Mouse (Mus musculus): ENCODE results near the gene Ccnt1. TPM values are rescaled to one million over a fixed set of nuclear protein-coding genes. Genes with fewer than 3 reads are reported as not detected.

Ccnt1 gene
- polyA plus RNA-seq, 1 experiment = 3.5 TPM

DNA sequence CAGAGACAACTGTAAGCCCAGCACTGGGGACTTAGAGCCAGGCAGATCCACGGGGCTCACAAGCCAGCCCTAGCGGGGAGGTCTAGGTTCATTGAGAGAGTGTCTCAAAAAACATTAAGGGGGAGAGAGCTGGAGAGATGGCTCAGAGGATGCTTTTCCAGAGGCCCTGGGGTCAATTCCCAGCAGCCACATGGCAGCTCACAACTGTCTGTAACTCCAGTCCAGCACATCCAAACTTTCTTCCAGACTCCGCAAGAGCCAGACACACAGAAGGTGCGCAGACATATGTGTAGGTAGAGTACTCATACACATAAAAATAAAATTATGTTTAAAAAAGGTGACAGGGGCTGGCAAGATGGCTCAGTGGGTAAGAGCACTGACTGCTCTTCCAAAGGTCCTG, 2.6 kb upstream of the Ccnt1 start:
- no peak for TF ChIP-seq GATA1 (IDR thresholded peaks at IDR 0.05; ENCODE audit: low read length)

DNA sequence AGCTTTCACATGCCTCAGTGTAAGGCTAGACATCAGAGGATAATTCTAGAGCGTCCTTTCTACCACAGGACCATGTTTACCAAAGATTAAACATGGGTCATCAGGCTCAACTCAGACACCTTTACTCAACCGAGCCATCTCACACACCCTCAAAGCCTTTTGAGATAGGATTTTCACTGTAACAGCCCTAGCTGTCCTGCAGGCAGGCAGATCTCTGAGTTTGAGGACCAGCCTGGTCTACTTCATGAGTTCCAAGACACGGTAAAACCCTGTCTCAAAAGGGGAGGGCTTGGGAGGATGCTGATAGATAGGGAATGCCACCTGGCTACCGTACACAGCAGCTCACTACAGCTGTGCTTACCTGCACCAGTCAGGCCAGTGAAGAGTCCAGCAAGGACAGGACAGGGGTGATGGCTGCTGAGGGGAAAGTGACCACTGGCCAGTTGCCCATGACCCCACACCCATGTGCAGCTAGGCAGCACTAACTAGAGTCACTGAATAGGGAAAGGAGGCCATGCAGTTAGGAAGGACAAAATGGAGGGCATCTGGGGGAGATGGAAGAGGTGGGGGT, 843 bp downstream of the Ccnt1 start:
- no peak for TF ChIP-seq GATA1 (IDR thresholded peaks at IDR 0.05; ENCODE audit: low read length)

DNA sequence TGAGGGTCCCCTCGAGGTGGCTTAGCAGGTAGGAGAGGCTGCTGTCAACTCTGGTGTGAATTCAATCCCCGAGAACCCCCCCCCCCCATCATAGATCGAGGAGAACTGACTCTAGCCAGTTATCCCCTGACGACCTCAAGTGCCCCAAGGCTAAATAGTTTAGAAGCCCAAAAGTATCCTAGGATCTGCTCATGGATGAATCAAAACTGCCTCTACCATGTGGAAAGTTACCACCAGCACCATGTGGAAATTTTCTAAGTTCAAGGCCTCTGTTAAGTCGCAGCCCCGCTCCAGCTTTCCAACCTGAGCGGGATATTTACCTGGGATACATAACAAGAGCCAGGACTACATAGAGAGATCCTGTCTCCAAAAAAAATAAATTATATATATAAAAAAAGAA, 1.5 kb downstream of the Ccnt1 start:
- no peak for TF ChIP-seq GATA1 (IDR thresholded peaks at IDR 0.05; ENCODE audit: low read length)

DNA sequence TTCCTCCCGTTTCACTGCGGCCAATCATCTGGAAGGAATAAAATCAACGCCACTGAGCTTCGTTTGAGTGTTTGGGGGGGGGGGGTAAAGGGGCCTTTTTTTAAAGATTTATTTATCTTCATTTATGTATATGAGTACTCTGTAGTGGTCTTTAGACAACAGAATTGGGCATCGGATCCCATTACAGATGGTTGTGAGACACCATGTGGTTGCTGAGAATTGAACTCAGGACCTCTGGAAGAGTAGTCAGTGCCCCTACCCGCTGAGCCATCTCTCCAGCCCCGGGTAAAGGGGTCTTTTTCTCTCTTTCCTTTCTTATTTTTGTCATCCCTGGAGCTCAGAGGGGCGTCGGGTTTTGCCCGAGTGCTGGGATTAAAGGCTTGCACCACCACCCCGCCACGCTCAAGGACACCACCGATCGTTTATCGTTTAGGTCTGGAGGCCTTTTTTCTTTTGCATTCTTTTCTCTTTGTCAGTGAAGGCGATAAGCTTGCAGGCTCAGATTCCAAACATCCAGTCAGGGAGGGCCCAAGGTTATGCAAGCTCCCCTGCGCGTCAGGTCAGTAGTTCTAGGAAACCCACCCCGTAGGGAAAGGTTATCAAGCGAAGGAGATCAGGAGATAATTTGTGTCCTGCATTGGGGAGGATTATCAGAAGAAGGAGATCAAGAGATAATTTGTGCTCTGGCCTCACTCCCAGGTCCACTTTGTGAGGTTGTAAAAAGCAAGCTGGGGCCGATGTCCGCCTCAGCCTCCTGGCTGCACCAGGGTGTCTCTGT, 2.3 kb downstream of the Ccnt1 start:
- peak; percentile 76 for TF ChIP-seq GATA1 (IDR thresholded peaks at IDR 0.05; ENCODE audit: low read length)

DNA sequence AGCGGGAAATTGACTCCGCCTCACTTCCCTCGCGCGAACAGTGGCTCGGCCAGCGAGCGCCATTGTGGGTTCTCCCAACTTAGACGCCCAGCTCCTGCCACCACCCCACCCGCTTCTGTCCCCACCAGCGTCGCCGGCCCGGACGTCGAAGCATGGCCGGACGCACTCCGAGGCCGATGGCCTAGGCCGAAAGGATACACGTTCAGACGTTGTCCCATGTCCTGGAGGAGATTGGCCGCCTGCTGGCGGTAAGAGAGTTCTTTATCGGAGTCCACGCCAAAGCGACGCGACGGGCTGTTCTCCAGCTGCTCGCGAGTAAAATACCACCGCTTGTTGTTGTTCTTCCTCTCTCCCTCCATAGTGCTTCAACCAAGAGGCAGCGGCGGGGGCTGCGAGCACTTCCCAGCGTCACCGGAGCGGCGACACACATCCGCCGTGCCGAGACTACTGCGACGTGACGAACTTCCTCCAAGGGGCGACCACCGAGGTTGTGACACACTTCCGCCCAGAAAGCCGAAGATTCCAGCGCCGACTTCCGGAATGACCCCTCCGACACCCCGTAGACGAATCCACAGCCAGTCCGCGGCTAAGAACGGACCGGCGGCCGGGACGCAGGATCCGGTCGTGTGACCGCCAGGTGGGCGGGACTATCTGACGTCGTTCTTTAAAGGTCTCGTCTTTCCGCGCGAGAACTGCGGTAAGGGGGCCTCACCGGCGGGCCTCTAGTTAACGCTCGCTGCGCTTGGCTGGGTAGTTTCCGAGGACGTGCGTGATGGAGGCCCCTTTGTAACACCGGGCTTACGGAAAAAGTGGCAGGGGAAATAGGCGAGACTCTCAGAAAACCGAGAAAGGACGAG, 3.2 kb downstream of the Ccnt1 start:
- no peak for TF ChIP-seq GATA1 (IDR thresholded peaks at IDR 0.05; ENCODE audit: low read length)

DNA sequence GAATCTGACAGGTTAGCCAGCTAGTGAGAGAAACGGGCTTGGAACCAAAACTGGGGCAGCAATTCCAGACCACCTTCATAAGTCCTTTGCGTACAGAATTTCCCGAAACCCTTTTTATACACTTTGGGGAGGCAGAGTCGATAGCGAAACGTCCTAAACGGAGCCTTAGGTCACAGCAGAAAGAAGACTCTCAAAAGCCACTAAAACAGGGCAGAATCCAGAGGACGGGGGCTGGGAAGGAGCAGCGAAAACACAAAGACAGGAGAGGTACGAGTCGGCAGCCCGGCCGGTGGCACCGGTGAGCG, 3.8 kb downstream of the Ccnt1 start:
- no peak for TF ChIP-seq GATA1 (IDR thresholded peaks at IDR 0.05; ENCODE audit: low read length)

DNA sequence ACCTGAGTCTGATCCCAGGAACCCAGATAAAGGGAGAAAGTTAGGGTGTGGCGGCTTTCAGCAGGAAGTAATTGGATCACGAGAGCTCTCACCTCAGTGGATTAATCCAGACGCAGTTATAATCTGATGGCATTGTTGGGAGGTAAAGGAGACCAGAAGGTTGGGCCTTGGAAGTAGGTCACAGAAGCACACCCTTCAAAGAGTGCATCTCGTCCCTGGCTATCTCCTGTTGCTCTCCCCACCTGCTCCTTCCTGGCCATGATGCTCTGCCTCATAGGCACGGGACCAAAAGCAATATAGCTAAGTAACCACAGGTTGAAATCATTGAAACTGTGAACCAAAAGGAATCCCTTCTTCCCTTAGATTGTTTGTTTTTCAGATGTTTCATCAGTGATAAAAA, 13.5 kb downstream of the Ccnt1 start:
- TF ChIP-seq GATA1 (IDR thresholded peaks at IDR 0.05; ENCODE audit: low read length) = no peak

DNA sequence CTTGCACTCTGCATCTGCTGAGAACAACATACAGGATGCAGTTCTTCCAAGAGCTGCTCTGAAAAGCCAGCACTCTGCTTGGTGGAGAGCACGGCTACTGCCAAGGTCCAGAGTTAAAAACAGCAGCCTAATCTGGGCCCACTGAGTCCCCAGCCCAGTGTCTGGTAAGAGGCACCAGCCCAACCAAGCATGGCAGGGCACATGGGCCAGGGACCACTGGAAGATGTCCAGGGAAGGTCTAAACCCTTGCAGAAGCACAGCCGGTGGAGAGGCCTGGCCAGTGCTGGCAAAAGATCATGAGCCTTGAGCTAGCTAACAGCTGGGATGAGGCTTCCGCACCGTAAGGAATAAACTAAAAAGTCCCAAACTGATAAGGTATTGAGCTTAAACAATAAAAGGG, 14.8 kb downstream of the Ccnt1 start:
- no peak for TF ChIP-seq GATA1 (IDR thresholded peaks at IDR 0.05; ENCODE audit: low read length)

DNA sequence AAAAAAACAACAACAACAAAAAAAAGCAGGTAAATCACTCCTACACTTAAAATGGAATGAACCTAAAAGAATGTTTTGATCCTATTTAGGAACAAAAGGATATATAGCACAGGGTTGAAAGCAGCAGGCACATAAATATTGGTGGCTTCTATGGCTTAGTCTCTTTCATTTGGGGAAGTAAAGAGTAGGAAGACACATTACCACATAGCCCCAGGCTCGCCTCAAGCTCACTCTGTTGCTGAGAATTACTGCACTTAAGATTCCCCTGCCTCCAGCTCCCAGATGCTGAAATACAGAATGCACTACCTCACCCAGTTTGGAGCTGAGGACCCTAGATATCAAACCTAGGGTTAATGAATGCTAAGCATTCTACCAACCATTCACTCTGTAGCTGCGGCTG, 18.0 kb downstream of the Ccnt1 start:
- TF ChIP-seq GATA1 (IDR thresholded peaks at IDR 0.05; ENCODE audit: low read length) = no peak

DNA sequence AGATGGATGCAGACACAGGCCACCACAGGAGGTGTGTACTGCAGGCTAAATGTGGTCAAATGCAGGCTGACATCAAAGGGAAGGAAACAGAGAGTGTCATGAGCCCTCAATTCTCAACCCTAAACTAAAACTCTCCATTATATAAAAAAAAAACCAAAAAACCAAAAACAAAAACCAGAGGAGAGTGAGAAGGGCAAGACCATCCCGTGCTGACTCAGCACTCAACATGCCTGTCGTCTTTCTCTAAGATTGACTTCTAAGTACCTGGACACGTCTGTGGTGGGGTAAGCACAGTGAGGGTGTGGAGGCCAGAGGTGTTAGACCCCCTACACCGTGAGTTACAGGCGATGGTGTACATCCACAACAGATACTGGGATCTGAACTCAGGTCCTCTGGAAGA, 23.9 kb downstream of the Ccnt1 start:
- no peak for TF ChIP-seq GATA1 (IDR thresholded peaks at IDR 0.05; ENCODE audit: low read length)

DNA sequence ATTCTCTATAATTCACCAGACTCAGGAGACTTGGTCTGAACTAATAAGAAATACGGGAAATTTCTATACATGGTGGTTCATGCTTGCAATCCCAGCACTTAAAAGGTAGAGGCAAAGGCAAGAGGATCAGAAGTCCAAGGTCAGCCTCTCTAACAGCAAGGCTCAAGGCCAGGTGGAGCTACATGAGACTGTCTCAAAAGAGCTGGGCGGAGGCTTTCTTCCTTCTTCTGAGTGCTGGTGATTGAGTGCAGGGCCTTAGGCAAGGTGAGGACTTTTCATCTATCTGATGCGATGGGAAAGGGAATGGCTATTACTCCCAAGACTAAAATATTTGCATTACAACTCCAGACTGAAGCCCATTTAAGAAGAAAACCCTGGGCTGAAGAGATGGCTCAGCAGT, 25.6 kb downstream of the Ccnt1 start:
- no peak for TF ChIP-seq GATA1 (IDR thresholded peaks at IDR 0.05; ENCODE audit: low read length)

DNA sequence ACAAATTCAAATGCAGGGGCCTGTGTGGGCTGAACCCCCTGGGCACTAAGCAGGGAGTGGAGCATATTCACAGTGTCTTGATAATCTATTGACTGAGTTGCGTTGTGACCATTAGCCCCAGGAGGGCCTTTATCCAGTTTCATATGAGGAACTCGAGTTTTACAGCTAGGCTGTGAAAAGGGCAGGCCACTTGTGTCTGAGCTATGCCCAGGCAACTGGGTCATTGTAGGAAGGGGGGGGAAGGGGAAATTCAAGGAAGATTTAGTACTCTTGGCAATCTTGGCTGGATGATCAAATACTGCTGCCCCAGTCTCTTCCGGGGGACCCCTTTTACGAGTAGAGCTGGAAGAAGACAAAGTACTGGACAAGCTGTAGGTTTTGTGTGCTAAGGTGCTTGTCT, 27.4 kb downstream of the Ccnt1 start:
- TF ChIP-seq GATA1 (IDR thresholded peaks at IDR 0.05; ENCODE audit: low read length) = no peak

DNA sequence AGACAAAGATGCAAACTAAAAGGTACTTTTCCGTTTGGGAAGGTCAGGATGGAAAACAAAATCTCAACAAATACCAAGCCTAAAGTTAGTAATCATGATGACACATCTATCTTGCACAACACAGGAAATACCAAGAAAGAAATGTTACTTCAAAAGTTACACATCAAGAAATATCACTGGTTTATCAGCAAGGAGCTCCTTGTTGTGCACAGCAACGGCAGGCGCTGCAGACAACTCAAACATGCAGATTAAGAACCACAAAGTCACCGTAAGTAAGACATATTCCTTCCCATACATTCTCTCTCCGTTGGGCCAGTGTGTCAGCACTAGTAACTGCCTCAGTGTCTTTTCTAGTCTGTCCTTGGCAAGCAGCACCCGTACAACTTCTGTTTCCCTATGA, 29.7 kb downstream of the Ccnt1 start:
- no peak for TF ChIP-seq GATA1 (IDR thresholded peaks at IDR 0.05; ENCODE audit: low read length)

DNA sequence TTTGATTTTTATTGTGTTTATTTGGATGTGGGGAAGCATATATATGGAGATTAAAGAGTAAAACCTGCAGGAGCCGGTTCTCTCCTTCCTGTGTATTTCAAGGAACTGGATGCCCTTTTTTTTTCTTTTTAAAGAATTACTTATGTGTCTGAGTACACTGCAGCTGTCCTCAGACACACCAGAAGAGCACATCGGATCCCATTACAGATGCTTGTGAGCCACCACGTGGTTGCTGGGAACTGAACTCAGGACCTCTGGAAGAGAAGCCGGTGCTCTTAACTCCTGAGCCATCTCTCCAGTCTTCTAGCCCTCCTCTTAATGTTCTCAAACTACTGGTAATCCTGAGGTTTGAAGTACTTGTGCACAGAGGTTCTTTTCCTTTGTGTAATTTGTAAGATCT, 32.8 kb downstream of the Ccnt1 start:
- TF ChIP-seq GATA1 (IDR thresholded peaks at IDR 0.05; ENCODE audit: low read length) = no peak

DNA sequence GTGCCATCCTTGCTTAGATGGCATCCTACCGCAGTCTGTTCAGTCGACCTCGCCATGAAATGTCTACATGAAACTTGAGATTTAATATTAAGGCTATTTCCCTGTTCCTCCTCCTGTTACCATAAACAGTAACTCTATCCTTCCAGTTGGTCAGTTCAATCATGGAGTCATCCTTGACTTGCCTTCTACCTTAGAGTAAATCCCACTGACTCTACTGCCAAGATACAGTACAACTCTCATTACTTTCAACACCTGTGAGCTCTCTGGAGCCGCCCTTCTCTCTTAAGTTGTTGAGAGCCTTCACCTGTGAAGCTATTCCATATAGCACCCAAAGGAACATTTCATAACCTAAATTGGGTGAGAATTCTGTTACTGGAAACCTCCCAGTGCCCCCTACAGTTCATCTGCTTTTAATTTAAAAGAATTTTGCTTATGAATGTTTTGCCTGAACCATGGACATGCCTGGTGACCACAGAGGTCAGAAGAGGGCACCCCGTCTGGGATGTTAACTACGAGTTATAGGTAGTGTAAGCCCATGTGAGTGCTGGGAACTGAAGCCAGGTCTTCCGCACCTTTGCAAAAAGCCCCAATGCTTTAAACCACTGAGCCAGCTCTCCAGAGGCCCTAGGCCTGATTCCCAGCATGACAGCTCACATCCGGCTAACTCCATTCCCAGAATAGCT, 33.8 kb downstream of the Ccnt1 start:
- TF ChIP-seq GATA1 (IDR thresholded peaks at IDR 0.05; ENCODE audit: low read length) = no peak

DNA sequence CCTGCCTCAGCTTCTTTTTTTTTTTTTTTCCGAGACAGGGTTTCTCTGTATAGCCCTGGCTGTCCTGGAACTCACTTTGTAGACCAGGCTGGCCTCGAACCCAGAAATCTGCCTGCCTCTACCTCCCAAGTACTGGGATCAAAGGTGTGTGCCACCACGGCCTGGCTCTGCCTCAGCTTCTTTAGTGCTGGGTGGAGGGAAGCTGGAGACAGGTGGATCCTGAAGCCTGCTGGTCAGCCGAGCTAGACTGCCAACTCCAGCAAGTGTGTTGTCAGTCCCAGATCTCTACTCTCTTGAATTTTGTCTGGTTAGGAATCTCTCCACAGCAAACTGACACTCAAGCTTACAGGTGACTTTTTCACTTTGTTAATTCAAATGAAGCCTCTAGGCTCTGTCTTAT, 34.8 kb downstream of the Ccnt1 start:
- no peak for TF ChIP-seq GATA1 (IDR thresholded peaks at IDR 0.05; ENCODE audit: low read length)
